Mouse (Mus musculus): ENCODE results near the gene Mas1. TPM values are rescaled to one million over a fixed set of nuclear protein-coding genes. Genes with fewer than 3 reads are reported as not detected.

The Mas1 gene
- polyA plus RNA-seq, 1 experiment from 2014 or later: 0.20 TPM

DNA sequence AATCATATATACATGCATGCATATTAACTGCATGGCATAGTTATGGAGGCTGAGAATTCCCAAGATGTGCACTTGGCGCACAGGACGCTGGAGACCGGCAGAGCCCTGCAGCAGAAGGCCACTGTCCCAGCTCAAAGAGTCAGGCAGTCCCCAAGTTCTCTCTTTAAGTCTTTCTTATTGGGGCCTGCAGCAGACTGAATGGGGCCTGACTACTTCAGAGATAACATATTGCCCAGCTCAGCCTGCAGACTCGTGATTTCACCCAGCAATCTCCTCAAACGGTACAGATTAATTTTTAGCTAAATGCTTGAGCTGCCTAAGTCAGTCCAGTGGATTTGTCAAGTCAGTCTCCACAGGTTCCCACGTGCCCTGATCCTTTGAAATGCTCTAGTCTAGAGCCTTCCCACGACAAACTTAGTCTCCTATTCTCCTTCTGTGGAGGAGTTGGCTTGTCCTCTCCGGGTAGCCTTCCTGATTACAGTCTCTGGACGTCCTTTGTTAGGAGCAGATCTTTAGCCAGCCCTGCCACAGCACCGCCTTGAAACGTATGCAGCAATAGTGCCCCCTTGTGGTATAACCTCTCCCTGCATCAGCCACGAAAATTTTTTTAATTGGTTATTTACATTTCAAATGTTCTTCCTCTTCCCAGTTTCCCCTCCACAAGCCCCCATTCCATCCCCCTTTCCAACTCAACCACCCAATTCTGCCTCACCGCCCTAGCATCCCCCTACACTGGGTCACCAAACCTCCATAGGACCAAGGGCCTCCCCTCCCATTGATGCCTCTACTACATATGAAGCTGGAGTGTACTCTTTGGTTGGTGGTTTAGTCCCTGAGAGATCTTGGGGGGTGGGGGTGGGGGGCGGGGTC, 57.6 kb downstream of the Mas1 start:
- Histone ChIP-seq H3K9ac (replicated peaks) (peak overlapping the region; percentile 11; the same call in 1 of the 2 replicates), H3K27ac (replicated peaks) (no peak overlapping the region), H3K4me1 (no peaks in the 10 kb centered on the region), H3K27me3 (peaks cover 6% of the 10 kb centered on the region; the same call in 1 of the 2 replicates), H3K9me3 (no peaks in the 10 kb centered on the region), H3K36me3 (no peaks in the 10 kb centered on the region), H3K4me3 (no peak overlapping the region), H3K4me2 (replicated peaks) (no peak overlapping the region)
- peak; percentile 86 for ATAC-seq (ENCODE audit: low FRiP score, low read depth)
- 24% methylated on average over 14 of the region's 14 CpGs for WGBS

DNA sequence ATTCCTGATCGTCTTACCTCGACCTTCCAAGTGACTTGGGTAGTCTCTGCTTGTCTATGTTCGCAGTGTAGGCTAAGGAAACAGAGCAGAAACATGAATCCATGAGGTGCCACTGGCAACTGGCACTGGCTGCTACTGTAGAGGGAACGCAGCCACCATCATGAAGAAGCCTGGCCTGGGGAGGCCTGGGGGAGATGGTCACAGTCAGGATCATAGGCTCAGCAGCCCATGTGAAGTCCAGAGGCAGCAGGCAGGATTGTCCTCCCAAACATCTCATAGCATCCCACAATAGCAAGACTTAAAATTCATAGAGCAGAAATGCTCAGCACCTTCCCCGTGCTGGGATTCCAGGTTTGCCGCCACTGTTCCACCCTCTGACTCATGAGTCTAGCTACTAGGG, 59.1 kb downstream of the Mas1 start:
- no peak overlapping the region for H3K27ac ChIP-seq (replicated peaks)
- H3K9ac ChIP-seq (replicated peaks): no peak overlapping the region
- H3K4me1 ChIP-seq: no peaks in the 10 kb centered on the region
- no peaks in the 10 kb centered on the region for H3K9me3 ChIP-seq
- WGBS: 90% methylated on average over 6 of the region's 6 CpGs
- peaks cover 6% of the 10 kb centered on the region; the same call in 1 of the 2 replicates for H3K27me3 ChIP-seq
- H3K4me3 ChIP-seq: no peak overlapping the region
- H3K4me2 ChIP-seq (replicated peaks): no peak overlapping the region
- ATAC-seq (ENCODE audit: low FRiP score, low read depth): no peak
- no peaks in the 10 kb centered on the region for H3K36me3 ChIP-seq

- H3K4me1 ChIP-seq: no peaks in the 10 kb centered on the region
- ATAC-seq (ENCODE audit: low FRiP score, low read depth): no peak
- no peak overlapping the region for H3K9ac ChIP-seq (replicated peaks)
- no peaks in the 10 kb centered on the region for H3K9me3 ChIP-seq
- peaks cover 6% of the 10 kb centered on the region; the same call in 1 of the 2 replicates for H3K27me3 ChIP-seq
- no peak overlapping the region for H3K4me3 ChIP-seq
- H3K4me2 ChIP-seq (replicated peaks): no peak overlapping the region
- H3K27ac ChIP-seq (replicated peaks): no peak overlapping the region
- H3K36me3 ChIP-seq: no peaks in the 10 kb centered on the region
Measured at GRCm38 (mm10) chr17:12804584-12805445, 63.1 kb downstream of the Mas1 start.

DNA sequence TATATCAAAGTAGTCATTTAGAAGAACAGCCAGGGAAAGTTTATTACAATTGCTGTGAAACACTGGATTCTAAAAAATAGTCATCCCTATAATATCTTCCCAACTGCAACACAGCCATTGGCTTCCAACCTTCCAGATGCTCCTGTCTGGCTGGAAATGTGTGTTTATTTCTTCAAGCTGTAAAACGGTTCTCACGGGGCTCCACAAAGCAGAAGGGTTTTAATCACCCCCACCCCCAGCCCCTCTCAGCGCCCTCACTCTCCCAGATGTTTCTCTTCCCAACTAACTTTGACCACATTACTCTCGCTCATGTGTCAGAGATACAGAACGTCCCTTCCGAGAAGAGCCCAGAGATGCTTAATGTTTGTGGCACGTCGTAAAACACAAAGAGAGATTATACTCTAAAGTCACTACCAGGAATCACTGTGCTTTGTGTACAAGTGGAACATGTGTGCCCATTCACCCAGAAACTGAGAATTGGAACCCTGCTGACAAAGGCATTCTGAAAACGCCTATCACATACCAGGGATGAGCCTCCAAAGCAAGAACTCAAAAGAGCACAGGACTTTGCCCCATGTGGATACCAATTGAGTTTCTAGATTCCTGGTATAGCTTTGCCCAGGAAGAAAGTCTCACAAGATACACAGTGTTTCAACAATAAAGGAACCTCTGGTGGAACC, 65.9 kb downstream of the Mas1 start:
- 65% methylated on average over 9 of the region's 9 CpGs for WGBS
- ATAC-seq (ENCODE audit: low FRiP score, low read depth): no peak

DNA sequence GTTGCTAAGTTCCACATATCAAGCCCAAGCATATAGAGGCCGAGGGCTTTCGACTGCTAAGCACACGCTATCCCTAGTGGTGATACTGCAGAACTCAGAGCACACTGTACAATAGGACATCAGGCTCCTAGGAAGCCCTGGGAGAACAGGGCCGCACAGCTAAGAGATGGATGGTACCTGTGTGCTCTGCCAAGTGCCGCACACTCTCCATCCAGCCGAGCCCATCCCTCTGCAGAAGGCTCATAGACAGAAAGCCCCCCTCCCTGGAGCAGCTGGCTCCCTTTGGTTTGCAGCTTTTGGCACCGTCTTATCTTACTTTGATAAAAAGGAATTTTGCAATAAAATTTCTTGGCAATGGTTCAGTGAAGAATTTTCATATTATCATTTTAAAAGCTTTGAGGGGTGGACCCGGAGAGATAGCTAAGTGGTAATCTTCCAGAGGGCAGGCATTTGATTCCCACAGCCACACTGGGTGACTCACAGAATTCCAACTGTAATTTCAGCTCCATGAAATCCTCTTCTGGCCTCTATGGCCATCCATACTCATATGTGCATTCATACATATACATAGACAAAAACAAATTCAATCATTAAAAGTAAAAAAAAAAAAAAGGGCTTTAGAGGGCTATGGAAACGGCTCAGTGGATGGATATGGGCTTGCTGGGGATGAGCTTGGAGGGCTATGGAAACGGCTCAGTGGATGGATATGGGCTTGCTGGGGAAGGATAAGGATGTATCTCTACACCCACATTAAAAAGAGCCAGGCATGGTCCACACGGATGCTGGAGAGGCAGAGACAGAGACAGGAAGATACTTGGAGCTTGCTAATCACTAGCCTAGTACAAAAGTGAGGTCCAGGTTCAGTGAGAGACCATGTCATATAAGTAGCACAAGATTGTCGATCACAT, 68.3 kb downstream of the Mas1 start:
- no peaks in the 10 kb centered on the region for H3K4me1 ChIP-seq
- H3K9ac ChIP-seq (replicated peaks): no peak overlapping the region
- no peak for ATAC-seq (ENCODE audit: low FRiP score, low read depth)
- H3K27me3 ChIP-seq: peaks cover 12% of the 10 kb centered on the region
- H3K27ac ChIP-seq (replicated peaks): no peak overlapping the region
- 86% methylated on average over 12 of the region's 12 CpGs for WGBS
- no peak overlapping the region for H3K4me2 ChIP-seq (replicated peaks)
- no peak overlapping the region for H3K4me3 ChIP-seq
- H3K9me3 ChIP-seq: no peaks in the 10 kb centered on the region
- H3K36me3 ChIP-seq: no peaks in the 10 kb centered on the region

More for the DNA sequence above, 65.9 kb downstream of the Mas1 start:
- Histone ChIP-seq H3K36me3 (no peaks in the 10 kb centered on the region), H3K9me3 (no peaks in the 10 kb centered on the region), H3K9ac (replicated peaks) (no peak overlapping the region), H3K4me3 (no peak overlapping the region), H3K27ac (replicated peaks) (no peak overlapping the region), H3K27me3 (0 out of 2 replicates have a peak, but pooled peaks cover 4% of the 10 kb centered on the region), H3K4me2 (replicated peaks) (no peak overlapping the region), H3K4me1 (no peaks in the 10 kb centered on the region)

GRCm38 (mm10) chr17:12798571-12798970, 69.4 kb downstream of the Mas1 start:
- Histone ChIP-seq H3K4me1 (no peaks in the 10 kb centered on the region), H3K27ac (replicated peaks) (no peak overlapping the region), H3K9me3 (no peaks in the 10 kb centered on the region), H3K4me2 (replicated peaks) (no peak overlapping the region), H3K36me3 (no peaks in the 10 kb centered on the region), H3K4me3 (no peak overlapping the region), H3K9ac (replicated peaks) (no peak overlapping the region), H3K27me3 (peaks cover 19% of the 10 kb centered on the region)
- 92% methylated on average over 3 of the region's 3 CpGs for WGBS
- ATAC-seq (ENCODE audit: low FRiP score, low read depth): no peak

DNA sequence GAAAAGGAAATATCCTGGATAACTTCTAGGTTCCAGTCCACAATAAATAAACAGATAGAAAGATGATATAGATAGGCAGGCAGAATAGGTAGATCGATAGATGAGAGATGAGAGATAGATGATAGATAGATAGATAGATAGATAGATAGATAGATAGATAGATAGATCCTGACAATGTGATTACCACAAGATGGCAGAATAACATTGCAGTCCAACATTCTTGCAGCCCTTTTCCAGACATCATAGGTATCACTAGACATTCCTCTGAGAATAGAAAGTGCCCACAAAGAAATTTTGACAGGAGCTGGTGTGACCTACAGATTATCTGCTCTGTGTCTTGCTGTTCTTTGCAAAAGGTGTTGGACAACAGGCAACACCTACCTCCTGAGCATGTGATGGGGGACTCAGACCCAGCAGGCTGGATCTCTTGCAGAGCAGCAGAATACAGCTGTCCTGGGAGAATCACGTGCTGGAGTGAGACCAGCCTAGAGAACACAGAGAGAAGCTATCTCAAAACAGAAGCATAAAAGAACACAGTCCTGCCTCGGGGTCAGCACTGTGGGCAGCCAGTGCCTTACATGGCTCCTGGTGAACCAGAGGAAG, 70.4 kb downstream of the Mas1 start:
- Histone ChIP-seq H3K36me3 (no peaks in the 10 kb centered on the region), H3K4me3 (no peak overlapping the region), H3K4me1 (no peaks in the 10 kb centered on the region), H3K9ac (replicated peaks) (no peak overlapping the region), H3K27ac (replicated peaks) (no peak overlapping the region), H3K9me3 (no peaks in the 10 kb centered on the region), H3K4me2 (replicated peaks) (no peak overlapping the region), H3K27me3 (peaks cover 22% of the 10 kb centered on the region)
- WGBS: 83% methylated on average over 3 of the region's 3 CpGs
- ATAC-seq (ENCODE audit: low FRiP score, low read depth): no peak

DNA sequence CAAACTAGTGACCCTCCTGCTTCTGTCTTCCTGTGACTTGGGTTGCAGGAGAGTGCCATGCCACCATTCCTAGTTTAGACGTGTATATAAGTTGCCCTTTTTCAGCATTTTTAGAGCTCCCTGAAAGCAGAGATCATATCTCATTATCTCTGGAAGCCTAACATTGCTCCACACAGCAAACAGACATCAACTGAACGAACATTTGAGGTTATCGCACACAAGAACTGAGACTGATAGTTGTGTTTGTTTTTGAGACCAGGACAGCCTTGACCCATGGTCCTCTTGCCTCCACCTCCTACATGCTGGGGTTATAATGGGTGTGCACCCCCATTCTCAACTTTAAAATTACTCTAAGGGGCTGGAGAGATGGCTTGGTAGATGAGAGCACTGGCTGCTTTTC, 71.3 kb downstream of the Mas1 start:
- no peak for ATAC-seq (ENCODE audit: low FRiP score, low read depth)
- H3K27ac ChIP-seq (replicated peaks): no peak overlapping the region
- H3K9ac ChIP-seq (replicated peaks): no peak overlapping the region
- H3K4me2 ChIP-seq (replicated peaks): no peak overlapping the region
- H3K4me1 ChIP-seq: peaks cover under 1% of the 10 kb centered on the region; the same call in 1 of the 2 replicates
- no peak overlapping the region for H3K4me3 ChIP-seq
- peaks cover 25% of the 10 kb centered on the region for H3K27me3 ChIP-seq
- H3K36me3 ChIP-seq: no peaks in the 10 kb centered on the region
- H3K9me3 ChIP-seq: no peaks in the 10 kb centered on the region
- WGBS: 86% methylated on average over 3 of the region's 3 CpGs

GRCm38 (mm10) chr17:12793660-12794406, 74.1 kb downstream of the Mas1 start:
- no peak overlapping the region for H3K4me2 ChIP-seq (replicated peaks)
- H3K9me3 ChIP-seq: no peaks in the 10 kb centered on the region
- no peak overlapping the region for H3K9ac ChIP-seq (replicated peaks)
- no peak for ATAC-seq (ENCODE audit: low FRiP score, low read depth)
- peaks cover 26% of the 10 kb centered on the region for H3K27me3 ChIP-seq
- no peak overlapping the region for H3K27ac ChIP-seq (replicated peaks)
- 87% methylated on average over 8 of the region's 8 CpGs for WGBS
- H3K4me1 ChIP-seq: peaks cover 18% of the 10 kb centered on the region
- H3K36me3 ChIP-seq: no peaks in the 10 kb centered on the region
- no peak overlapping the region for H3K4me3 ChIP-seq

GRCm38 (mm10) chr17:12792422-12793206, 75.3 kb downstream of the Mas1 start:
- H3K9ac ChIP-seq (replicated peaks): no peak overlapping the region
- H3K9me3 ChIP-seq: no peaks in the 10 kb centered on the region
- no peak overlapping the region for H3K27ac ChIP-seq (replicated peaks)
- no peak overlapping the region for H3K4me3 ChIP-seq
- H3K4me2 ChIP-seq (replicated peaks): no peak overlapping the region
- WGBS: 74% methylated on average over 11 of the region's 11 CpGs
- peaks cover 29% of the 10 kb centered on the region for H3K27me3 ChIP-seq
- H3K36me3 ChIP-seq: no peaks in the 10 kb centered on the region
- peaks cover 18% of the 10 kb centered on the region for H3K4me1 ChIP-seq
- ATAC-seq (ENCODE audit: low FRiP score, low read depth): no peak

Data from midbrain, embryonic 12.5 days (tissue).